Mouse (Mus musculus): ENCODE results near the gene Edem2. TPM values are rescaled to one million over a fixed set of nuclear protein-coding genes. Genes with fewer than 3 reads are reported as not detected.

Edem2 gene
- polyA plus RNA-seq, 1 experiment from 2014 or later: 42.4 TPM

DNA sequence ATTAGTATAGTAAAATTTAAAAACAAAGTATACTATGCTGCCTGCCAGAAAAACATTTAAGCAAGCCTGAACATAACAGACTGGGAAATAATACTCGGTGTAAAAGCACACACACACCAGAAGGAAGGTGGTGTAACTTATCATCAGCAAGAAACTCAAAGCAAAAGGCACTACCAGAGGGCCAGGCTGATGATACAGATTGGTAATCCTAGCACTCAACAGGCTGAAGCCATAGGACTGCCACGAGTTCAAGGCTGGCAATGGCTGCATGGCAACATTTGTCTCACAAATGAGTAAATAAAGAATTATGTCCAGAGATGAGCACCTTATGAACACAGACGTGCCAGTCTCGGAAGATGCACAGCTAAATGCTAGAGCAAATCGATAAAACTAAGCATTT, 45.5 kb downstream of the Edem2 start:
- no peak overlapping the region for H3K9ac ChIP-seq (ENCODE audit: low read depth, low read length)
- no peak overlapping the region for H3K4me3 ChIP-seq (ENCODE audit: low read length)
- no peak for ATAC-seq
- H3K9me3 ChIP-seq (ENCODE audit: control insufficient read depth, low read length): no peaks in the 10 kb centered on the region
- no peak overlapping the region for H3K27ac ChIP-seq (ENCODE audit: low read depth, low read length)
- no peaks in the 10 kb centered on the region; the same call in 1 of the 2 replicates for H3K4me1 ChIP-seq (ENCODE audit: control insufficient read depth, insufficient read depth, low read depth, low read length)
- WGBS: 91% methylated on average over 5 of the region's 5 CpGs
- no peaks in the 10 kb centered on the region for H3K36me3 ChIP-seq (ENCODE audit: control insufficient read depth, insufficient read depth, low read length)
- H3K27me3 ChIP-seq (replicated peaks; ENCODE audit: control insufficient read depth, insufficient read depth, low read length): no peaks in the 10 kb centered on the region
- no peak overlapping the region for H3K4me2 ChIP-seq (ENCODE audit: low read length)

DNA sequence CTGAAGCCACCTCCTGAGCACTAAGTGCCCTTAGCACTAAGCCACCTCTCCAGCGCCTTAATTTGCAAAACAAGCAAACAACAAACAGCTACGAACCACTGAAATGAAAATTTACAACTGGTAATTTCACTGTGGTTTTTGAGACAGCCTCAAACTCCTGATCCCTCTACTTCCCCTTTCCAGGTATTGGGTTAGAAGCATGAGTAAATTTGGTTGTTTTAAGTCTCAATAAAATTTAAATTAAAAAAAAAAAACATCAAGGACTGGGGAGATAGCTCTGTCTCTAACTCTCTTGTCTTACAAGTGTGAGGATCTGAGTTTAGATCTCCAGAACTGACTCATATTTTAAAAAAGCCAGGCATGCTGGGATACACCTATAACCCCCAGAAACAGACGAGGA, 46.1 kb downstream of the Edem2 start:
- Histone ChIP-seq H3K9me3 (ENCODE audit: control insufficient read depth, low read length) (no peaks in the 10 kb centered on the region), H3K27ac (ENCODE audit: low read depth, low read length) (no peak overlapping the region), H3K4me3 (ENCODE audit: low read length) (no peak overlapping the region), H3K4me2 (ENCODE audit: low read length) (no peak overlapping the region), H3K4me1 (ENCODE audit: control insufficient read depth, insufficient read depth, low read depth, low read length) (no peaks in the 10 kb centered on the region; the same call in 1 of the 2 replicates), H3K36me3 (ENCODE audit: control insufficient read depth, insufficient read depth, low read length) (no peaks in the 10 kb centered on the region), H3K9ac (ENCODE audit: low read depth, low read length) (no peak overlapping the region), H3K27me3 (replicated peaks; ENCODE audit: control insufficient read depth, insufficient read depth, low read length) (no peaks in the 10 kb centered on the region)
- WGBS: 70% methylated on average over 3 of the region's 3 CpGs
- no peak for ATAC-seq

DNA sequence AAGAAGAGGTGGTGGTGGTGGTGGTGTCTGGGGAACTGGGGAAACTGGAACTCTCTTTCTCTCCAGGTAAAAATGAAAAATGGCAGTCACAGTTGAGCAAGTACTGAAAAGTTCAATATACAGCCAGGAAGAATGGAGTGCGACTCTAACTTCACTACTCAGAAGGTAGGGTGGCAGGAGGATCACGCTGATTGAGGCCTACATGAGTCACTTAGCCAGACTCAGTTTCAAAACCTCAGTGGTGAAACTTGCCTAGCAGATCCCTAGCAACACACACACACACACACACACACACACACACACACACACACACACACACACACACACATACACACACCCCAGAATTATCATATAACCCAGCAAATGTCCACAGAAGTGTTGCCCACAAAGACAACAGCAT, 47.4 kb downstream of the Edem2 start:
- no peaks in the 10 kb centered on the region for H3K27me3 ChIP-seq (replicated peaks; ENCODE audit: control insufficient read depth, insufficient read depth, low read length)
- H3K4me1 ChIP-seq (ENCODE audit: control insufficient read depth, insufficient read depth, low read depth, low read length): no peaks in the 10 kb centered on the region; the same call in 1 of the 2 replicates
- H3K9me3 ChIP-seq (ENCODE audit: control insufficient read depth, low read length): no peaks in the 10 kb centered on the region
- no peaks in the 10 kb centered on the region for H3K36me3 ChIP-seq (ENCODE audit: control insufficient read depth, insufficient read depth, low read length)
- WGBS: 92% methylated on average over 2 of the region's 2 CpGs
- H3K4me3 ChIP-seq (ENCODE audit: low read length): no peak overlapping the region
- no peak overlapping the region for H3K9ac ChIP-seq (ENCODE audit: low read depth, low read length)
- no peak for ATAC-seq
- H3K4me2 ChIP-seq (ENCODE audit: low read length): no peak overlapping the region
- no peak overlapping the region for H3K27ac ChIP-seq (ENCODE audit: low read depth, low read length)

DNA sequence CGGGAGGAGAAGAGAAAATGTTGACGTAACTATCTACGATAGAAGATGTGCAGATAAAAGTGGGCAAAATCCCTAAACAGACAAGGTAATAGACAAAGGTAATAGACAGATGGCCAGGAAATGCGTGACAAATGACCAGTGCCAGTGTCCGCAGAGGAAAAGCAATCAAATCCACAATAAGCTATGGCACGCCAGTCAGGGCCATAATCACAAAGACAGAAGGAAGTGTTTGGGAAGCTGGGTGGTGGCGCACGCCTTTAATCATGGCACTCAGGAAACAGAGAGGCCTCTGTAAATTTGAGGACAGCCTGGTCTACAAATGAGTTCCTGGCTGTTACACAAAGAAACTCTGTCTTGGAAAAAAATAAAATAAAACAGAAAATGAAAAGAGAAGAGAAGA, 48.1 kb downstream of the Edem2 start:
- 71% methylated on average over 8 of the region's 8 CpGs for WGBS
- H3K4me3 ChIP-seq (ENCODE audit: low read length): no peak overlapping the region
- no peak overlapping the region for H3K9ac ChIP-seq (ENCODE audit: low read depth, low read length)
- H3K4me1 ChIP-seq (ENCODE audit: control insufficient read depth, insufficient read depth, low read depth, low read length): no peaks in the 10 kb centered on the region; the same call in 1 of the 2 replicates
- H3K36me3 ChIP-seq (ENCODE audit: control insufficient read depth, insufficient read depth, low read length): no peaks in the 10 kb centered on the region
- H3K27ac ChIP-seq (ENCODE audit: low read depth, low read length): no peak overlapping the region
- no peaks in the 10 kb centered on the region for H3K27me3 ChIP-seq (replicated peaks; ENCODE audit: control insufficient read depth, insufficient read depth, low read length)
- no peak overlapping the region for H3K4me2 ChIP-seq (ENCODE audit: low read length)
- no peaks in the 10 kb centered on the region for H3K9me3 ChIP-seq (ENCODE audit: control insufficient read depth, low read length)
- ATAC-seq: no peak

DNA sequence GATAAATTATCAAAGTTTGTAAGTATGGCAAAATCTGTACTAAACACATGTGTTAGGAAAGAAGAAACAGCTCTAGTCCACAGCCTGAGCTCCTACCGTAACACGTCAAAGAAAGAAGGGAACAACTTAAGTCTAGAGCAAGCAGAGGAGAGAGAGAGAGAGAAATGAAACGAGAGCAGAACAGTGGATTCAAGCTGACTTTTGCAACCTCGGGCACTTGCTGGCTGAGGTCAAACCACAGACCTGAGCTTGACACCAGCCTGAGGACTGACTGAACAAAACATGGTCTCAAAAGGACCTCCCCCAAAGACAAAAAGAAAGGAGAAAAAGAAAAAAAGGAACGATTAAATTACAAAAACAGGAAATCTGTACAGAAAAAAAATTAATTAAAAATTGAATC, 48.7 kb downstream of the Edem2 start:
- Histone ChIP-seq H3K27ac (ENCODE audit: low read depth, low read length) (no peak overlapping the region), H3K27me3 (replicated peaks; ENCODE audit: control insufficient read depth, insufficient read depth, low read length) (no peaks in the 10 kb centered on the region), H3K4me3 (ENCODE audit: low read length) (no peak overlapping the region), H3K4me1 (ENCODE audit: control insufficient read depth, insufficient read depth, low read depth, low read length) (no peaks in the 10 kb centered on the region), H3K9me3 (ENCODE audit: control insufficient read depth, low read length) (no peaks in the 10 kb centered on the region), H3K9ac (ENCODE audit: low read depth, low read length) (no peak overlapping the region), H3K4me2 (ENCODE audit: low read length) (no peak overlapping the region), H3K36me3 (ENCODE audit: control insufficient read depth, insufficient read depth, low read length) (no peaks in the 10 kb centered on the region)
- ATAC-seq: no peak
- WGBS: 66% methylated on average over 5 of the region's 5 CpGs

DNA sequence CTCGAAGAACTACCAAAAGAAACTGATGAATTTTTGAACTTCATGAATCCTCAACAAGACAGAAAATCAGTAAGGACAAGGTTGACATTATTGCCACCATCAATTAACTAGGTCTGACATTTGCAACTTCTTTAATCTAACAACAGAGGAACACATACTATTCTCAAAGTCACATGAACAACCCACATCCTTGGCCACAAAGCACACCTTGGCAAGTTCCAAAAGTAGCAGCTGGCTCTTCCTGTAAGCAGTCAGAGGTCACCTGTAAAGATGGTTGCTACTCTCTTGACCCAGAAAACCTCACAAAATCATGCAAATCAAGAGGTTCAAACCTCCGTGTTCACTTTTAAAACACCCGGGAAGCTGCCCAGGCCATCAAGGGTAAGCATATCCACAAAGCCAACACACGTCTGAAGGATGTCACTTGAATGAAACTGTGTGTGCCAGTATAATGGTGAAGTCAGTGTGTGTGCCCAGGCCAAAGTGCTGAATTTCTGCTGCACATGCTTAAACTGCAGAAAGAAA, 49.6 kb downstream of the Edem2 start:
- Histone ChIP-seq H3K27me3 (replicated peaks; ENCODE audit: control insufficient read depth, insufficient read depth, low read length) (no peaks in the 10 kb centered on the region), H3K36me3 (ENCODE audit: control insufficient read depth, insufficient read depth, low read length) (no peaks in the 10 kb centered on the region)
- WGBS: 94% methylated on average over 4 of the region's 4 CpGs

DNA sequence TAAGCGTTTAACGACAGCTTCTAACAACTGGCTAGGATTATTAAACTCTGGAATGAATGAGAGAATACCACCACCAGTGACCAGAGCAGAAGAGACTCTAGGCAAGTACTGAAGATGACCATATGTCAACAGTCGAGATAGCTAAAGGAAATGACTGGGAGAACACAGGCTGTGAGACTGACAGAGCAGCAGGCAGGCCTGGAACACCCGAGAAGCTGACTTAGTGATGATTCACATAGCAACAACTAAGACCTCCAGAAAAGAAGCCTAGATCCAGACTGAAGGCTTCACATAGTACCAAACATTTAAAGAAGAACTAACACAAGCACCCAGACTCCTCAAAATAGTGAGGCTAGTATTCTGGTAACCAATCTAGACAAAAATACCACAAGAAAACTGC, 54.2 kb downstream of the Edem2 start:
- Histone ChIP-seq H3K27ac (ENCODE audit: low read depth, low read length) (no peak overlapping the region), H3K4me1 (ENCODE audit: control insufficient read depth, insufficient read depth, low read depth, low read length) (no peaks in the 10 kb centered on the region; the same call in 1 of the 2 replicates), H3K9me3 (ENCODE audit: control insufficient read depth, low read length) (no peaks in the 10 kb centered on the region), H3K27me3 (replicated peaks; ENCODE audit: control insufficient read depth, insufficient read depth, low read length) (no peaks in the 10 kb centered on the region), H3K4me3 (ENCODE audit: low read length) (no peak overlapping the region), H3K4me2 (ENCODE audit: low read length) (no peak overlapping the region), H3K36me3 (ENCODE audit: control insufficient read depth, insufficient read depth, low read length) (peaks cover 9% of the 10 kb centered on the region; the same call in 1 of the 2 replicates), H3K9ac (ENCODE audit: low read depth, low read length) (no peak overlapping the region)
- no peak for ATAC-seq
- 68% methylated on average over 4 of the region's 4 CpGs for WGBS

More for the DNA sequence above, 49.6 kb downstream of the Edem2 start:
- Histone ChIP-seq H3K9ac (ENCODE audit: low read depth, low read length) (no peak overlapping the region), H3K4me1 (ENCODE audit: control insufficient read depth, insufficient read depth, low read depth, low read length) (no peaks in the 10 kb centered on the region), H3K4me2 (ENCODE audit: low read length) (no peak overlapping the region), H3K9me3 (ENCODE audit: control insufficient read depth, low read length) (no peaks in the 10 kb centered on the region), H3K4me3 (ENCODE audit: low read length) (no peak overlapping the region), H3K27ac (ENCODE audit: low read depth, low read length) (no peak overlapping the region)
- no peak for ATAC-seq

DNA sequence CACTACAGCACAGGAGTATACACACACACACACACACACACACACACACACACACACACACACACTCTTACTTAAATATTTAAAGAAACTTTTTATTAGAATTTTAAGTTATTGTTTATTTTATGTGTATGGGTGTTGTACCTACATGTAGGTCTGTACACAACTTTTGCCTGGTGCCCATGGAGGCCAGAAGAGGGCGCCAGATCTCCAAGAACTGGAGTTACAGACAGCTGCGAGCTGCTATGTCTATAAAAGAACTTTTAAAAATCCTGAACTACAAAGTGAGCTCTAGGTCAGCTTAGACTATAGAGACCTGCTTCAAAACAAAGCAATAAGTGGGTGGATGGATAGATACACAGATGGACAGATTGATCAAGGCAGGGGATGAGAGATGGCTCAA, 55.7 kb downstream of the Edem2 start:
- Histone ChIP-seq H3K4me1 (ENCODE audit: control insufficient read depth, insufficient read depth, low read depth, low read length) (no peaks in the 10 kb centered on the region; the same call in 1 of the 2 replicates), H3K4me3 (ENCODE audit: low read length) (no peak overlapping the region), H3K27me3 (replicated peaks; ENCODE audit: control insufficient read depth, insufficient read depth, low read length) (no peaks in the 10 kb centered on the region), H3K9ac (ENCODE audit: low read depth, low read length) (no peak overlapping the region), H3K9me3 (ENCODE audit: control insufficient read depth, low read length) (no peaks in the 10 kb centered on the region), H3K36me3 (ENCODE audit: control insufficient read depth, insufficient read depth, low read length) (peaks cover 9% of the 10 kb centered on the region; the same call in 1 of the 2 replicates), H3K4me2 (ENCODE audit: low read length) (no peak overlapping the region), H3K27ac (ENCODE audit: low read depth, low read length) (no peak overlapping the region)
- WGBS: 33% methylated on average over 2 of the region's 2 CpGs
- ATAC-seq: no peak

DNA sequence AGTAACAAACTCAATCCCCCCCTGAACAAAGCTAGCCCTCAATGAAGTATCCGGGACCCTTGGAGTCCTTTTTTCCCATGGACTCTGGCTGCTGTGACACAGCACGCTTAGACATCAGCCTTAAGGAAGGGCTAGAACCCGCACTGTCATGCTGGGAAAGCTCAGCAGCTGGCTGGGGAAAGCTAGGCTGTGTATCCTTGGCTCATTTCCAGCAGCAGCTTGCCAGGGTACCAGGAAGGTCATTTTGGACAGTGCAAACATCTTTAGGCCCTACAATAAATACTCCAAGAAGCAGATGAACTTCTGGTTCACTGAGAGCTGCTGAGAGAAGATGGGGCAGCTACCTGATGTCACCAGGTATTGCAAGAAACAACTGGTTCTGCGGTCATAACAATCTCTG, 58.0 kb downstream of the Edem2 start:
- no peak overlapping the region for H3K27ac ChIP-seq (ENCODE audit: low read depth, low read length)
- H3K4me2 ChIP-seq (ENCODE audit: low read length): no peak overlapping the region
- H3K27me3 ChIP-seq (replicated peaks; ENCODE audit: control insufficient read depth, insufficient read depth, low read length): no peaks in the 10 kb centered on the region
- H3K4me3 ChIP-seq (ENCODE audit: low read length): no peak overlapping the region
- no peak for ATAC-seq
- WGBS: 75% methylated on average over 4 of the region's 4 CpGs
- H3K36me3 ChIP-seq (ENCODE audit: control insufficient read depth, insufficient read depth, low read length): peaks cover 13% of the 10 kb centered on the region
- H3K4me1 ChIP-seq (ENCODE audit: control insufficient read depth, insufficient read depth, low read depth, low read length): no peaks in the 10 kb centered on the region; the same call in 1 of the 2 replicates
- no peaks in the 10 kb centered on the region for H3K9me3 ChIP-seq (ENCODE audit: control insufficient read depth, low read length)
- H3K9ac ChIP-seq (ENCODE audit: low read depth, low read length): no peak overlapping the region

DNA sequence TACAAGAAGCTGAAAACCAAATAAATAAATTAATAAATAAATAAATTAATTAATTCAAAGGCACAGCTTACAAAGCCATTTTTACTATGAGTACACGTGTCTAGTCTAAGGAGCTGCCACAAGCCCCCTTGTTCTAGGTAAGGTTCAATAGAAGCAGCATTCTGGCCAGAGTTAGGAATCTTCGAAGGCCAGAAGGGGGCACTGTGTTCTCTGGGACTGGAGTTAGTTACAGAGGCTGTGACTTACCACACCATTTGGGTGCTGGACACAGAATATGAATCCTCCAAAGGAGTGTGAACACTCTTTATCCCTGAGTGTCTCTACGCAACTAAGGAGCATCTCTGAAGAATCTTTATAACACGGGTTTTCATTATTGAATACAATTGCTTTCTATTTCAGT, 60.8 kb downstream of the Edem2 start:
- Histone ChIP-seq H3K27me3 (replicated peaks; ENCODE audit: control insufficient read depth, insufficient read depth, low read length) (no peaks in the 10 kb centered on the region), H3K36me3 (ENCODE audit: control insufficient read depth, insufficient read depth, low read length) (peaks cover 34% of the 10 kb centered on the region)
- WGBS: 87% methylated on average over 4 of the region's 4 CpGs

More for the DNA sequence above, 60.8 kb downstream of the Edem2 start:
- Histone ChIP-seq H3K4me1 (ENCODE audit: control insufficient read depth, insufficient read depth, low read depth, low read length) (no peaks in the 10 kb centered on the region; the same call in 1 of the 2 replicates), H3K4me2 (ENCODE audit: low read length) (no peak overlapping the region), H3K9me3 (ENCODE audit: control insufficient read depth, low read length) (no peaks in the 10 kb centered on the region), H3K4me3 (ENCODE audit: low read length) (no peak overlapping the region), H3K27ac (ENCODE audit: low read depth, low read length) (no peak overlapping the region), H3K9ac (ENCODE audit: low read depth, low read length) (no peak overlapping the region)
- ATAC-seq: no peak
